Mouse (Mus musculus): ENCODE results near the gene Adcy6. TPM values are rescaled to one million over a fixed set of nuclear protein-coding genes. Genes with fewer than 3 reads are reported as not detected.

The Adcy6 gene
- polyA plus RNA-seq, 1 experiment from 2014 or later: 9.6 TPM

GRCm38 (mm10) chr15:98622721-98623120 lies 12.8 kb upstream of the Adcy6 start:
- Histone ChIP-seq H3K9ac (replicated peaks; ENCODE audit: low read length) (no peak overlapping the region), H3K9me3 (ENCODE audit: control insufficient read depth, low read length) (no peaks in the 10 kb centered on the region), H3K27ac (replicated peaks; ENCODE audit: low read depth, low read length) (no peak overlapping the region), H3K36me3 (ENCODE audit: control insufficient read depth, insufficient read depth, low read length) (no peaks in the 10 kb centered on the region), H3K27me3 (ENCODE audit: control insufficient read depth, insufficient read depth, low read length) (no peaks in the 10 kb centered on the region), H3K4me3 (replicated peaks; ENCODE audit: low read depth, low read length) (no peak overlapping the region), H3K4me2 (ENCODE audit: low read length) (no peak overlapping the region), H3K4me1 (ENCODE audit: control insufficient read depth, insufficient read depth, low read length) (no peaks in the 10 kb centered on the region)
- 25% methylated on average over 6 of the region's 6 CpGs for WGBS
- DNase-seq (no peak), ATAC-seq (ENCODE audit: low FRiP score, low TSS enrichment) (no peak)

GRCm38 (mm10) chr15:98622199-98622598 lies 12.3 kb upstream of the Adcy6 start:
- 10% methylated on average over 7 of the region's 7 CpGs for WGBS
- Histone ChIP-seq H3K27ac (replicated peaks; ENCODE audit: low read depth, low read length) (no peak overlapping the region), H3K9me3 (ENCODE audit: control insufficient read depth, low read length) (no peaks in the 10 kb centered on the region), H3K9ac (replicated peaks; ENCODE audit: low read length) (no peak overlapping the region), H3K4me1 (ENCODE audit: control insufficient read depth, insufficient read depth, low read length) (no peaks in the 10 kb centered on the region), H3K4me3 (replicated peaks; ENCODE audit: low read depth, low read length) (no peak overlapping the region), H3K27me3 (ENCODE audit: control insufficient read depth, insufficient read depth, low read length) (no peaks in the 10 kb centered on the region), H3K4me2 (ENCODE audit: low read length) (no peak overlapping the region), H3K36me3 (ENCODE audit: control insufficient read depth, insufficient read depth, low read length) (no peaks in the 10 kb centered on the region)
- no peak for ATAC-seq (ENCODE audit: low FRiP score, low TSS enrichment)
- no peak for DNase-seq

- Histone ChIP-seq H3K9me3 (ENCODE audit: control insufficient read depth, low read length) (no peaks in the 10 kb centered on the region), H3K27me3 (ENCODE audit: control insufficient read depth, insufficient read depth, low read length) (0 out of 2 replicates have a peak, but pooled peaks cover 5% of the 10 kb centered on the region), H3K36me3 (ENCODE audit: control insufficient read depth, insufficient read depth, low read length) (no peaks in the 10 kb centered on the region), H3K9ac (replicated peaks; ENCODE audit: low read length) (no peak overlapping the region), H3K4me3 (replicated peaks; ENCODE audit: low read depth, low read length) (no peak overlapping the region), H3K4me2 (ENCODE audit: low read length) (no peak overlapping the region), H3K4me1 (ENCODE audit: control insufficient read depth, insufficient read depth, low read length) (0 out of 2 replicates have a peak, but pooled peaks cover 4% of the 10 kb centered on the region), H3K27ac (replicated peaks; ENCODE audit: low read depth, low read length) (no peak overlapping the region)
- DNase-seq: peak; percentile 88
- ATAC-seq (ENCODE audit: low FRiP score, low TSS enrichment): no peak
- WGBS: 1% methylated on average over 12 of the region's 12 CpGs
Measured at GRCm38 (mm10) chr15:98617176-98617537, 7.3 kb upstream of the Adcy6 start.

- Histone ChIP-seq H3K27ac (replicated peaks; ENCODE audit: low read depth, low read length) (no peak overlapping the region), H3K9ac (replicated peaks; ENCODE audit: low read length) (no peak overlapping the region), H3K4me3 (replicated peaks; ENCODE audit: low read depth, low read length) (no peak overlapping the region), H3K4me2 (ENCODE audit: low read length) (no peak overlapping the region), H3K4me1 (ENCODE audit: control insufficient read depth, insufficient read depth, low read length) (0 out of 2 replicates have a peak, but pooled peaks cover 4% of the 10 kb centered on the region), H3K36me3 (ENCODE audit: control insufficient read depth, insufficient read depth, low read length) (no peaks in the 10 kb centered on the region), H3K27me3 (ENCODE audit: control insufficient read depth, insufficient read depth, low read length) (0 out of 2 replicates have a peak, but pooled peaks cover 5% of the 10 kb centered on the region), H3K9me3 (ENCODE audit: control insufficient read depth, low read length) (no peaks in the 10 kb centered on the region)
- ATAC-seq (ENCODE audit: low FRiP score, low TSS enrichment): no peak
- WGBS: 46% methylated on average over 20 of the region's 20 CpGs
- no peak for DNase-seq
Measured at GRCm38 (mm10) chr15:98616362-98617175, 6.7 kb upstream of the Adcy6 start.

GRCm38 (mm10) chr15:98615751-98616150 lies 5.9 kb upstream of the Adcy6 start:
- Histone ChIP-seq H3K4me3 (replicated peaks; ENCODE audit: low read depth, low read length) (no peak overlapping the region), H3K9ac (replicated peaks; ENCODE audit: low read length) (no peak overlapping the region), H3K4me2 (ENCODE audit: low read length) (no peak overlapping the region), H3K27ac (replicated peaks; ENCODE audit: low read depth, low read length) (no peak overlapping the region), H3K36me3 (ENCODE audit: control insufficient read depth, insufficient read depth, low read length) (no peaks in the 10 kb centered on the region), H3K9me3 (ENCODE audit: control insufficient read depth, low read length) (no peaks in the 10 kb centered on the region), H3K4me1 (ENCODE audit: control insufficient read depth, insufficient read depth, low read length) (0 out of 2 replicates have a peak, but pooled peaks cover 4% of the 10 kb centered on the region), H3K27me3 (ENCODE audit: control insufficient read depth, insufficient read depth, low read length) (0 out of 2 replicates have a peak, but pooled peaks cover 5% of the 10 kb centered on the region)
- 74% methylated on average over 6 of the region's 6 CpGs for WGBS
- ATAC-seq (ENCODE audit: low FRiP score, low TSS enrichment) (no peak), DNase-seq (no peak)

- Histone ChIP-seq H3K4me1 (ENCODE audit: control insufficient read depth, insufficient read depth, low read length) (0 out of 2 replicates have a peak, but pooled peaks cover 4% of the 10 kb centered on the region), H3K27me3 (ENCODE audit: control insufficient read depth, insufficient read depth, low read length) (0 out of 2 replicates have a peak, but pooled peaks cover 5% of the 10 kb centered on the region), H3K4me2 (ENCODE audit: low read length) (no peak overlapping the region), H3K27ac (replicated peaks; ENCODE audit: low read depth, low read length) (no peak overlapping the region), H3K36me3 (ENCODE audit: control insufficient read depth, insufficient read depth, low read length) (no peaks in the 10 kb centered on the region), H3K4me3 (replicated peaks; ENCODE audit: low read depth, low read length) (no peak overlapping the region), H3K9me3 (ENCODE audit: control insufficient read depth, low read length) (no peaks in the 10 kb centered on the region), H3K9ac (replicated peaks; ENCODE audit: low read length) (no peak overlapping the region)
- WGBS: 34% methylated on average over 6 of the region's 6 CpGs
- ATAC-seq (ENCODE audit: low FRiP score, low TSS enrichment) (no peak), DNase-seq (no peak)
Measured at GRCm38 (mm10) chr15:98614971-98615370, 5.1 kb upstream of the Adcy6 start.

- no peak overlapping the region for H3K27ac ChIP-seq (replicated peaks; ENCODE audit: low read depth, low read length)
- H3K36me3 ChIP-seq (ENCODE audit: control insufficient read depth, insufficient read depth, low read length): no peaks in the 10 kb centered on the region
- 0 out of 2 replicates have a peak, but pooled peaks cover 4% of the 10 kb centered on the region for H3K4me1 ChIP-seq (ENCODE audit: control insufficient read depth, insufficient read depth, low read length)
- H3K27me3 ChIP-seq (ENCODE audit: control insufficient read depth, insufficient read depth, low read length): 0 out of 2 replicates have a peak, but pooled peaks cover 5% of the 10 kb centered on the region
- H3K9me3 ChIP-seq (ENCODE audit: control insufficient read depth, low read length): no peaks in the 10 kb centered on the region
- DNase-seq: peak; percentile 62
- H3K9ac ChIP-seq (replicated peaks; ENCODE audit: low read length): no peak overlapping the region; the same call in 1 of the 2 replicates
- H3K4me3 ChIP-seq (replicated peaks; ENCODE audit: low read depth, low read length): no peak overlapping the region
- 36% methylated on average over 9 of the region's 9 CpGs for WGBS
- H3K4me2 ChIP-seq (ENCODE audit: low read length): no peak overlapping the region
- no peak for ATAC-seq (ENCODE audit: low FRiP score, low TSS enrichment)
Measured at GRCm38 (mm10) chr15:98614551-98614950, 4.7 kb upstream of the Adcy6 start.

- Histone ChIP-seq H3K4me2 (ENCODE audit: low read length) (no peak overlapping the region), H3K9me3 (ENCODE audit: control insufficient read depth, low read length) (no peaks in the 10 kb centered on the region), H3K27ac (replicated peaks; ENCODE audit: low read depth, low read length) (no peak overlapping the region), H3K4me1 (ENCODE audit: control insufficient read depth, insufficient read depth, low read length) (peaks cover 19% of the 10 kb centered on the region), H3K9ac (replicated peaks; ENCODE audit: low read length) (no peak overlapping the region), H3K36me3 (ENCODE audit: control insufficient read depth, insufficient read depth, low read length) (no peaks in the 10 kb centered on the region), H3K27me3 (ENCODE audit: control insufficient read depth, insufficient read depth, low read length) (0 out of 2 replicates have a peak, but pooled peaks cover 5% of the 10 kb centered on the region), H3K4me3 (replicated peaks; ENCODE audit: low read depth, low read length) (no peak overlapping the region)
- over 99% methylated on average over 3 of the region's 3 CpGs for WGBS
- no peak for ATAC-seq (ENCODE audit: low FRiP score, low TSS enrichment)
- no peak for DNase-seq
Measured at GRCm38 (mm10) chr15:98612229-98612628, 2.4 kb upstream of the Adcy6 start.
